Mouse (Mus musculus) right cerebral cortex, postnatal 4 days (tissue): ENCODE measurements at regions not wholly inside any gene's neighbourhood (a gene's known extent, or its start where the extent isn't known, plus 50 kb on each side); places are given as distances from the start of the nearest gene placed in this dataset.
A peak's percentile ranks its signal among the peaks of the same experiment; 100 is the strongest.
"Not testable (repeated sequence)": the region's sequence is repeated elsewhere in the genome, so short reads cannot be mapped to it uniquely, and the experiment has no call there.

Experiments used
- DNase-seq: peaks from one replicate; pipeline ENCODE4 v3.0.0-alpha.2; 2022

GRCm38 (mm10) chr1:152239376-152239775 lies 147.1 kb downstream of the Tsen15 start:
- no peak for DNase-seq

- DNase-seq = no peak
Measured at GRCm38 (mm10) chr1:152235212-152235792, 145.4 kb upstream of the 1700025G04Rik start.

- no peak for DNase-seq
Measured at GRCm38 (mm10) chr1:152234716-152235115, 144.8 kb upstream of the 1700025G04Rik start.

GRCm38 (mm10) chr1:152231717-152232202 lies 141.8 kb upstream of the 1700025G04Rik start:
- DNase-seq = no peak

- DNase-seq = no peak
Measured at GRCm38 (mm10) chr1:152229709-152230108, 139.8 kb upstream of the 1700025G04Rik start.

GRCm38 (mm10) chr1:152226049-152226448 lies 136.1 kb upstream of the 1700025G04Rik start:
- no peak for DNase-seq

- DNase-seq = no peak
Measured at GRCm38 (mm10) chr1:152223666-152224065, 133.7 kb upstream of the 1700025G04Rik start.

GRCm38 (mm10) chr1:152220804-152221565 lies 131.1 kb upstream of the 1700025G04Rik start:
- DNase-seq = no peak

- DNase-seq = not testable (repeated sequence)
Measured at GRCm38 (mm10) chr1:152219752-152220151, 129.8 kb upstream of the 1700025G04Rik start.

GRCm38 (mm10) chr1:152217404-152217803 lies 127.5 kb upstream of the 1700025G04Rik start:
- no peak for DNase-seq

- no peak for DNase-seq
Measured at GRCm38 (mm10) chr1:152214376-152214775, 124.5 kb upstream of the 1700025G04Rik start.

- DNase-seq = no peak
Measured at GRCm38 (mm10) chr1:152203187-152203586, 113.3 kb upstream of the 1700025G04Rik start.

- DNase-seq = no peak
Measured at GRCm38 (mm10) chr1:152188700-152189099, 98.8 kb upstream of the 1700025G04Rik start.

GRCm38 (mm10) chr1:152184956-152185355 lies 95.0 kb upstream of the 1700025G04Rik start:
- DNase-seq = no peak

- no peak for DNase-seq
Measured at GRCm38 (mm10) chr1:152176267-152176970, 86.5 kb upstream of the 1700025G04Rik start.

GRCm38 (mm10) chr1:152175691-152176090 lies 85.8 kb upstream of the 1700025G04Rik start:
- no peak for DNase-seq

GRCm38 (mm10) chr1:152174464-152174863 lies 84.5 kb upstream of the 1700025G04Rik start:
- no peak for DNase-seq

- no peak for DNase-seq
Measured at GRCm38 (mm10) chr1:152171034-152171790, 81.3 kb upstream of the 1700025G04Rik start.

GRCm38 (mm10) chr1:152170583-152170982 lies 80.7 kb upstream of the 1700025G04Rik start:
- no peak for DNase-seq

GRCm38 (mm10) chr1:152169508-152169907 lies 79.6 kb upstream of the 1700025G04Rik start:
- no peak for DNase-seq

GRCm38 (mm10) chr1:152168284-152168683 lies 78.4 kb upstream of the 1700025G04Rik start:
- DNase-seq = no peak

- no peak for DNase-seq
Measured at GRCm38 (mm10) chr1:152167716-152168115, 77.8 kb upstream of the 1700025G04Rik start.

GRCm38 (mm10) chr1:152165490-152165905 lies 75.6 kb upstream of the 1700025G04Rik start:
- DNase-seq = peak; percentile 27
